Mouse (Mus musculus) adrenal gland, postnatal 25 days (tissue): ENCODE data around the gene Syce3. TPM values are rescaled to one million over a fixed set of nuclear protein-coding genes. Genes with fewer than 3 reads are reported as not detected.

Experiments
- DNase-seq: peaks from one replicate; pipeline ENCODE4 v3.0.0; 2021; ENCODE audit warnings: mixed read lengths
- total RNA-seq: library from RNA; stranded (reverse); gene quantifications from 2 replicates; pipeline ENCODE4 v1.2.3, GENCODE M21; 2021

The Syce3 gene
- total RNA-seq, 1 experiment from 2014 or later: not detected

DNA sequence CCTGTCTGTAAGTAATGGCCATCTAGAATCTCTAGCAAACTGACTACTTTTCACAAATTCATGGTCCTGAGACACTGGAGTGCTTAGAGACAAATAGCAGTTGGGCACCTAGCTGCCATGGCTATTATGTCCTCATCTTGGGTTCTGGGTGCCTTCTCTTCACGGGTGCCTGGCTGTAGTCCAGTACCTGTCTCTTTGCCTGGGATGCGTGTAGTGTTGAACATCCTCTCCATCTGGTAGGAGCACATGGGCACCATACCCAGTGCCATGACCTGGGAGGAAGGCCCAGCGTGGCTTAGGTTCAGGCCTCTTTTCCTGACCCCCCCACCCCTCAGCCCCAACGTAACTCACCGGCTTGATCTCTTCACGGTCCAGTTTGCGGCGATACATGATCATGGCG is 11.6 kb upstream of the Syce3 start:
- no peak for DNase-seq

- DNase-seq: no peak
Observed at GRCm38 (mm10) chr15:89415282-89415681, 5.0 kb upstream of the Syce3 start.

DNA sequence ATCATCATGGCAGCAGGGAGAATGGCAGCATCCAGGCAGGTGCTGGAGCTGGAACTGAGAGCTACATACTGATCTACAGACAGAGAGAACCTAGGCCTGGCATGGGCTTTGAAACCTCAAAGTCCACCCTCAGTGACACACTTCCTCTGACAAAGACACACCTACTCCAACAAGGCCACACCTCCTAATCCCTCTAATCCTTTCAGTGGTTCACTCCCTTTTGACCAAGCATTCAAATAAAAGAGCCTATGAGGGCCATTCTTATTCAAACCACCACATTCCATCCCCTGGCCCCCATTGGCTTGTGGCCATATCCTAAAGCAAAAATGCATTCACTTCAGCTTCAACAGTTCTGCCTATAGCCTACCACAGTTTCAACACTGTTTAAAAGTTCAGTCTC is 3.6 kb downstream of the Syce3 start:
- no peak for DNase-seq

GRCm38 (mm10) chr15:89404831-89405623 is 5.3 kb downstream of the Syce3 start:
- DNase-seq: no peak

DNA sequence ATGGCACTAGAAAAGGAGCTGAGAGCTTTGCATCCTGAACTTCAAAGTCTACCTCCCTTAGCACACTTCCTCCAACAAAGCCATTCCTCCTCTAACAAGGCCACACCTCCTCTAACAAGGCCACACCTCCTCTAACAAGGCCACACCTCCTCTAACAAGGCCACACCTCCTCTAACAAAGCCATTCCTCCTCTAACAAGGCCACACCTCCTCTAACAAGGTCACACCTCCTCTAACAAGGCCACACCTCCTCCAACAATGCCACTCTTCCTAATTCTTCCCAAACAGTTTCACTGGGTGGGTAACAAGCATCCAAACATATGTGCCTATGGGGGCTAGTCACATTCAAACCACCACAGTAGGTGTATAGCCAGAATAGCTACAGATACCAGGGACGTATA is 7.8 kb downstream of the Syce3 start:
- no peak for DNase-seq

DNA sequence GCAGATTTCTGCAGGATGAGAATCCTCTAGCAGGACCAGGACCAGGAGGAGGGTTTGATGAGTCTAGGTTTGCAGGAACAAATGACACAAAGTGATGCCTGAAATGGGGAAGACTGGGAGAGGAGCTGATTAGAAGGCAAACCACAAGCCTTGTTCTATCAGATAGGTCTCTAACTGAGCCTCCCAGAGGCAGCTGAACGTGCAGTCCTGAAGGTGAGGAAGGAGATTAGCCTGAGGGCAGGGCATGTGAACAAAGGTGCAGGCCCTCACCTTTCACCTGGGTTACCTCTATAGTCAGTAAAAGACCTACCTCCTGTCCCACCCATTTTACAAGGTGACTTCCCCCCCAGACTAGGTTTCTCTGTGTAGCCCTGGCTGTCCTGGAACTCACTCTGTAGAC is 10.6 kb downstream of the Syce3 start:
- DNase-seq: no peak

DNA sequence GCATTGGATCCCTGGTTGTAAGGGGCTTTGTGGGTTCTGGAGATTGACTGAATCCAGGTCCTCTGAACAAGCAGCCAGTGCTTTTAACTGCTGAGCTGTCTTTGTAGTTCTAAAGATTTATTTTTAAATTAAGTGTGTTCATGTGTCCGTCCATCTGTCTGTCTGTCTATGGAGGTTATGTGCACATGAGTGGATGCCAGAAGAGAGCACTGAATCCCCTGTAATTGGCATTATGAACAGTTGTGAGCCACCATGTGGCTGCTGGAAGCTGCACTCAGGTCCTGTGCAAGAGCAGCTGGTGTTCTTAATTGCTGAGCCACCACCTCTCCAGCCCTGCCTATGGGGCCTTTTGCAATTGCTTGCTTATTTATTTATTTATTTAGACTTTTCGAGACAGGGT is 12.2 kb downstream of the Syce3 start:
- DNase-seq: no peak

GRCm38 (mm10) chr15:89396883-89397282 is 13.4 kb downstream of the Syce3 start:
- DNase-seq: no peak

GRCm38 (mm10) chr15:89390081-89390480 is 20.2 kb downstream of the Syce3 start:
- no peak for DNase-seq

DNA sequence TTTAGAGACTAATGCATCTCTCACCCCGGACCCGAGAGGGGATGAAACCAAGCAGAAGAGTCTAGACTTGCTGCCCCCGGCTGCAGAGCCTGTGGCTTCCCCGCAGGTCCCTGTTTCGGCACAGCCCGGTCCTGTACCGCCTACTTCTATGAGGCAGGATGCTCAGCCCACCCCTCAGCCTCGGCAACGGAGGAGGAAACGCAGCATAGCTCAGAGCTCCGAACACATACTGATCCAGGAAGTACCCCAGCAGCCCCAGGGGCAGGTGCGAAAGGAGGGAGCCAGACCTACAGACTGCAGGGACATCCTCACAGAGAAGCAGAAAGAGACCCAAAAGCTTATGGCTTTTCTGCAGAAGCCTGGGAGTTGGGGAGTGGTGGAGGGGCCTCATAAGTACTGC is 23.2 kb downstream of the Syce3 start:
- no peak for DNase-seq

GRCm38 (mm10) chr15:89384617-89385016 is 25.7 kb downstream of the Syce3 start, which contains the start of gene Klhdc7b:
Klhdc7b (plus strand) TSS chr15:89384917.
- DNase-seq: no peak

GRCm38 (mm10) chr15:89379429-89379828 is 30.9 kb downstream of the Syce3 start:
- DNase-seq: no peak

DNA sequence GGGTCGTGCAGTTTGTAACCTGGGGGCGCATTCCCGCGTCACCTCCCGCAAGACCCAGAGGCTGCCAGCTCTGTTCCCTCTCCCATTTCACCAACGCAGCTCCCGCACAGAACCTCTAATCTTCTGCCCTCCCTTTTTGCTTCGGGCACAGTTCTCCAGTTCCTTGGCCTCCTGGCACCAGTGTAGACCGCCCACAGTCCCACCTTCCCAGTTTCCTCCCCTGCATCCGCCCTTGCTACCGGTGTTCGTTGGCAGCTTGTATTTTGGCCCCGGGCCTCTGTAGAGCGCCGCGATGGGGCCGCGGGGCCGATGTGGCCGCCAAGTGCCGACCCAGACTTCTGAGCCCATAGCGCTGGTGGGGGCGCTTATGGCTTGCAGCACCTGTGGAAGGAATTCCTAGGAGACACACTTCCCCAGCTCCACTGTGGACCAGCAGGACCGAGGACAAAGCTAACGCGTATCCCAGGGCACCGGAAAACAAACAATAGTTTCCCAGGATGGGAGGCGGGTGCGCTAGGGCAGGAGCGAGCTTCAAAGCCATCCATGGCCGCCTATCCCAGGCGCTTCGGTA is 31.4 kb downstream of the Syce3 start, which contains the start of gene Odf3b:
Gene Odf3b, minus strand, starts transcription at position 452 of the 571 bp plus-strand sequence.
- no peak for DNase-seq

GRCm38 (mm10) chr15:89377938-89378828 is 32.1 kb downstream of the Syce3 start:
- DNase-seq: no peak

- DNase-seq: no peak
Observed at GRCm38 (mm10) chr15:89377362-89377761, 32.9 kb downstream of the Syce3 start.

GRCm38 (mm10) chr15:89376957-89377356 is 33.3 kb downstream of the Syce3 start, which contains the start of gene Tymp:
Tymp (minus strand) TSS chr15:89377039.
- DNase-seq: no peak

GRCm38 (mm10) chr15:89376040-89376439 is 34.3 kb downstream of the Syce3 start:
- DNase-seq: no peak

GRCm38 (mm10) chr15:89374801-89375534 is 35.3 kb downstream of the Syce3 start:
- no peak for DNase-seq

DNA sequence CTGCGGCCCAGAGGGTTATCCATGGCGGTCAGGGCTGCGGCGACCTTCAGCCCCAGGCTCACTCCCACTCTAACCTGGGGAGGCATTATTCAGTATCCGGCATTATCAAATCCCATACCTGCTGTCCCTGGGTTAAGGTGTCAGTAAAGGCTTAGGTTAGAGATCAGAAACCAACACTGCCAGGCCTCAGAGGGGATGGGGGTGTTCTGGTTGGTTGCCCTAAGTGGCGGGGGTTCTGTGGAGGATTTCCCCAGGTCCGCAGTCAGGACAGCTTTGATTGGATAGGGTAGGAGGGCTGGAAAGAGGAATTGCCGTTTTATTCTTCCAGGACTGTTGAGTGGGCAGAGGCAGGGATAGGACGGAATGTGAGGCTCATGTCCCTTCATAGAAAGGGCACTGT is 36.0 kb downstream of the Syce3 start:
- DNase-seq: no peak

DNA sequence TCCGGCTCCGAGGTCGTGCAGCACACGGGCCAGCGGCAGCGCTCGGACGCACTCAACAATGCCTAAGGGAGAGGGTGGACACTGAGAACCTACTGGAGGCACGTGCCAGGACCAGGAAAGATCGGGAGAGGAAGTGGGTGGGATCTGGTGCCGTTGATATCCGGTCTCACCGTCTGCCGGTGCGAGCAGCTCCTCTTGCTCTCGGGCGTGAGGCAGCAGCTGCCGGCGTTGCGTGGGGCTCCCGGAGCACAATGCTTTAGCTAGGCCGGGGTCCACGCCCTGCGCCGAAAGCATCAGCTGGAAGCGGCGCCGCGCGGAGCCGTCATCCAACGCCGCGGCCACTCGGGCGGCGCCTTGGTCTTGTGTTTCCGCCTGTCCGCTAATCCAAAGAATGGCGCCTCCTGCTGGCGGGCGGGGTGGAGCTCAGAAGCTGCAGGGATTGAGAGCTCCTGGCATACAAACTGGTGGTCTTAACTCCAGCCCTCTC is 36.5 kb downstream of the Syce3 start, which contains the start of gene Sco2:
Gene Sco2, minus strand, starts transcription at position 85 of the 487 bp plus-strand sequence.
- DNase-seq: peak; percentile 95

DNA sequence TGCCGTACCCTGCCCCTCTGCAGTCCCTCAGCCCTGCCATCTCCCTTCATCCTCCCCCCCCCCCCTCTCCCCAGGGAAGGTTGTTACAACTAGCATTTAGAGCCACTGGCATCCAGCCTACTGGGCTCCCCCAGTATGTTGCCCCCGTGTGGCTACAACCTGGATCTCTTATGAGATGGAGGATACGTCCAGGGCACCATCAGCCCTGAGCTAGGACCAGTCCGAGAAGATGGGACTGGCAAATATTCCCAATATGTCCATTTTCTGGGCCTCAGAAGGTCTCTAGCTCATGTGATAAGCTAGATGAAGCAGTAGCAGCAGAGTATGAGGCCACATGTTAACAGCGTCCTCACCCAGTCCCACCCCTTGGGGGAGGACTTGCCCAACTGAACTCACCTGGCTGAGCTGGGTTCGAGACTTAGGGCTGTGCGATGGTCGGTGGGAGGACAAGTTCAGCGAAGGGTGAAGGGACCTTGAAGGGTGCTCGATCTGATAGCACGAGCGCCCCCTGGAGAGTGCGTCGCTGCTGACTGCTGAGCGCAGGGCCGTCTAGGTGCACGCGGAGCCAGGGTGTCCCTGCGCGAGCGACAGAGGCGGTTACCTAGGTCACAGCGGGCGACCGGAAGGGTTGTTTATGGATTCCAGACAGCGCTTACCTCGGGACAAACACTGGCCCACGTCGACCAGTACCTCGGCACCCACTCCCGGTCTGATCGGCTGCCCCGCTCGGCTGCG is 37.1 kb downstream of the Syce3 start:
- DNase-seq: peak; percentile 87
